Mouse (Mus musculus) neural tube, embryonic 14.5 days (tissue): Measurements from ENCODE around the gene Lrrc59. TPM values are rescaled to one million over a fixed set of nuclear protein-coding genes. Genes with fewer than 3 reads are reported as not detected.

Source experiments
- ATAC-seq: fragments of 200-750 bp; cut with Nextera tagmentation; 2 replicates; pipeline ENCODE4 v1.8.0; 2017; ENCODE audit warnings: low read depth, mild to moderate bottlenecking, moderate TSS enrichment, moderate library complexity
- H3K27ac ChIP-seq: fragments of 300-500 bp; sonication (generic); 2 replicates; pipeline ENCODE4 v1.5.1; 2014; ENCODE audit warnings: low read depth, mild to moderate bottlenecking, control low read depth, low read length, moderate library complexity, mixed read lengths
- H3K27me3 ChIP-seq: fragments of 300-500 bp; sonication (generic); 2 replicates; pipeline ENCODE4 v1.6.1; 2014; ENCODE audit warnings: low read length; ENCODE audit not compliant: control insufficient read depth, insufficient read depth
- H3K36me3 ChIP-seq: fragments of 300-500 bp; sonication (generic); 2 replicates; pipeline ENCODE4 v1.6.1; 2014; ENCODE audit warnings: low read length, mixed read lengths; ENCODE audit not compliant: control insufficient read depth, insufficient read depth
- H3K4me1 ChIP-seq: fragments of 300-500 bp; sonication (generic); 2 replicates; pipeline ENCODE4 v1.6.1; 2014; ENCODE audit warnings: low read length; ENCODE audit not compliant: control insufficient read depth, insufficient read depth
- H3K4me2 ChIP-seq: fragments of 300-500 bp; sonication (generic); 2 replicates; pipeline ENCODE4 v1.6.1; 2014; ENCODE audit warnings: mild to moderate bottlenecking, low read depth, low read length, control low read depth
- H3K4me3 ChIP-seq: fragments of 300-500 bp; sonication (generic); 2 replicates; pipeline ENCODE4 v1.5.1; 2014; ENCODE audit warnings: low read depth, low read length, control low read depth, mixed read lengths
- H3K9ac ChIP-seq: fragments of 300-500 bp; sonication (generic); replicated peaks from 2 replicates; pipeline ENCODE4 v1.6.1; 2014; ENCODE audit warnings: low read depth, mild to moderate bottlenecking, control low read depth, low read length, mixed read lengths
- H3K9me3 ChIP-seq: fragments of 300-500 bp; sonication (generic); 2 replicates; pipeline ENCODE4 v1.6.1; 2016; ENCODE audit warnings: low read length; ENCODE audit not compliant: control insufficient read depth
- WGBS: fragments of 180-500 bp; shearing (Covaris S2); extraction: QIAGEN DNeasy Blood & Tissue Kit; methylation state at CpG from one replicate; pipeline ENCODE4 v1.1.7; 2014; 5-methylcytosine and 5-hydroxymethylcytosine counted together
- polyA plus RNA-seq: library from polyadenylated mRNA; unstranded; fragments of >200 nt; fragmentation: Nextera tagmentation; extraction: Ambion mirVana; gene quantifications from 2 replicates; pipeline ENCODE4 v1.2.1, GENCODE M21; 2014

Gene Lrrc59
- polyA plus RNA-seq, result 116 and 159 TPM in 2 replicates

DNA sequence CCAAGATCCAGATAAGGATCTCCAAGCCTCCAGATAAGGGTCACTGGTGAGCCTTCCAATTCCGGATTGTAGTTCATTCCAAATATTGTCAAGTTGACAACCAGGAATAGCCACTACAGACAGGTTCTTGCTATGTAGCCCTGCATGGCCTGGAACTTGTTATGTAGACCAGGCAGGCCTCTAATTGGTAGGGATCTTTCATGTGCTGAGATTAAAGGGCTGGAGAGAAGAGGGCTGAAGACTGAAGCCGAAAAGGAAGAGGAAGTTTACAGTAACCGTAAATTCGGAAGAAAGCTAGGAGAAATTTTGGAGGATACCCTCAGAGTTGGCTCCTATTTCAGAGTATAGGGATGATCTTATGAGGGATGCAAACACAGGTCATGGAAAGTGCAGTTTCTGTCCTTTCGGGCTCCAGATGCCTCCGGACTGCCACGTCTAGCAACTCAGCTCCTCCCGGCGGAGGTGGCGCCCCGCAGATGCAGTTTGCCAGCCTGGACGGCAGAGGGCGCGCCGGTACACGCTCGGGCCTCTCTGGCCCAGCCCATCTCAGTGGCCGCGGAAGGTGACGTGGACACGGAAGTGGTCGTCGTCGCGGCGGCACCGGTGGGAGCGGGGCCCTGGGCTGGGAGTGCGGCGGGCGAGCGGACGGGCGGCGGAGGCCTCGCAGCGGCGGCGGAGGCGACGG, at the start of gene Lrrc59:
Lrrc59 (plus strand) TSS at position 569 of the 685 bp plus-strand sequence.
- peak within 1 kb of the TSS; percentile 84 for H3K9ac ChIP-seq
- no peaks in the 10 kb centered on the region for H3K9me3 ChIP-seq
- H3K4me1 ChIP-seq, result peaks cover 5% of the 10 kb centered on the region
- H3K27me3 ChIP-seq, result no peaks in the 10 kb centered on the region
- H3K27ac ChIP-seq, result peak within 1 kb of the TSS; percentile 58; the same call in 1 of the 2 replicates
- peaks cover 24% of the 10 kb centered on the region for H3K36me3 ChIP-seq
- 9% methylated on average over 28 of the region's 41 CpGs for WGBS
- peak within 1 kb of the TSS; percentile 76 for H3K4me2 ChIP-seq
- peak within 1 kb of the TSS; percentile 74 for H3K4me3 ChIP-seq
- ATAC-seq, result peak; percentile 97

- 92% methylated on average over 5 of the region's 5 CpGs for whole genome bisulfite sequencing
- no peak for ATAC-seq
- no peak overlapping the region for H3K27ac ChIP-seq
- H3K9ac ChIP-seq, result no peak overlapping the region
- H3K9me3 ChIP-seq, result no peaks in the 10 kb centered on the region
- H3K27me3 ChIP-seq, result no peaks in the 10 kb centered on the region
- no peaks in the 10 kb centered on the region for H3K36me3 ChIP-seq
- H3K4me2 ChIP-seq, result no peak overlapping the region
- no peaks in the 10 kb centered on the region for H3K4me1 ChIP-seq
- H3K4me3 ChIP-seq, result no peak overlapping the region
Observed at GRCm38 (mm10) chr11:94580111-94580740, 49.3 kb upstream of the Lrrc59 start.

GRCm38 (mm10) chr11:94585091-94585490, 44.5 kb upstream of the Lrrc59 start:
- WGBS, result 94% methylated on average over 9 of the region's 9 CpGs
- Histone ChIP-seq H3K4me1 (no peaks in the 10 kb centered on the region), H3K9me3 (no peaks in the 10 kb centered on the region), H3K4me2 (no peak overlapping the region), H3K4me3 (no peak overlapping the region), H3K27ac (no peak overlapping the region), H3K27me3 (no peaks in the 10 kb centered on the region), H3K9ac (no peak overlapping the region), H3K36me3 (no peaks in the 10 kb centered on the region)
- ATAC-seq, result no peak

DNA sequence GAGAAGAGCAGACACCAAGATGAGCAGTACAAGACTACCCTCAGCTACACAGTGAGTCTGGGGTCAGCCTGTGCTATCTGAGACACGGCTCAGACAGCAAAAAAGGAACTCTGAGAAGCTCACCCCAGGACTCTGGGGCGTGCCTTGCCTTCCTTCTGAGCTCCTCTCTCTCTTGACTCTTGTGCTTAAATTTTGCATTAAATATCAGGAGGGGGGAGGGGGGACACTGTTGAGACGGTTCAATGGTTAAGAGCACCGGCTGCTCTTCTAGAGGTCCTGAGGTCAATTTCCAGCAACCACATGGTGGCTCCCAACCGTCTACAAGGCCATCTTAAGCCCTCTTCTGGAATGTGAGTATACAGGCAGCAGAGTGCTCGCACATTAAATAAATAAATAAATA, 42.1 kb upstream of the Lrrc59 start:
- H3K27me3 ChIP-seq, result no peaks in the 10 kb centered on the region
- H3K4me1 ChIP-seq, result no peaks in the 10 kb centered on the region
- no peak overlapping the region for H3K9ac ChIP-seq
- H3K27ac ChIP-seq, result no peak overlapping the region
- H3K36me3 ChIP-seq, result no peaks in the 10 kb centered on the region
- H3K9me3 ChIP-seq, result no peaks in the 10 kb centered on the region
- no peak for ATAC-seq
- no peak overlapping the region for H3K4me3 ChIP-seq
- no peak overlapping the region for H3K4me2 ChIP-seq
- WGBS, result 78% methylated on average over 6 of the region's 6 CpGs

DNA sequence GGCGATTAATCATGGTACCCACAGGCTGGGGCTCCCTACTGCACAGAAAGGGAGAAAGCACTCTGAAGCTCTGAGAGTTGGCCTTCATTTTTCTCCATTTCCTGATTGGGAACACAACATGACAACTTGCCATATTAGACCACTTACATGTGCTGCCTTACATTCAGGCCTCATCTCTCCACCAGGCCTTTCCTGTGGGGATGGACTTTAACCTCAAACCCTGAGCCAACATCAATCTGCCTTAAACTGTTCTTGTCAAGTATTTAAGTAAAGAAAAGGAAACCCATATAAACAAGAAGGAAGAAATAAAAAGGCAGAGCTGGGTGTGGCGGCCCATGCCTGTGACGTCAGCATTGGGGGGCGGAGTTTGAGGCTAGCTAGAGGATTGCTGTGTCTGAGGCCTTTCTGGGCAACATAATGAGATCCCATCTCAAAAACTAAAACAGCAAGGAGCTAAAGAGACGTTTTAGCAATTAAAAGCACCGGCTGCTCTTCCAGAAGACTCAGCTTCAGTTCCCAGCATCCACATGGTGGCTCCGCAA, 33.2 kb upstream of the Lrrc59 start:
- H3K4me3 ChIP-seq, result no peak overlapping the region
- no peaks in the 10 kb centered on the region for H3K27me3 ChIP-seq
- no peaks in the 10 kb centered on the region for H3K4me1 ChIP-seq
- ATAC-seq, result no peak
- H3K9ac ChIP-seq, result no peak overlapping the region
- H3K4me2 ChIP-seq, result no peak overlapping the region
- WGBS, result 70% methylated on average over 7 of the region's 7 CpGs
- H3K9me3 ChIP-seq, result no peaks in the 10 kb centered on the region
- no peaks in the 10 kb centered on the region for H3K36me3 ChIP-seq
- H3K27ac ChIP-seq, result no peak overlapping the region

- H3K4me3 ChIP-seq, result no peak overlapping the region
- no peaks in the 10 kb centered on the region for H3K36me3 ChIP-seq
- H3K9me3 ChIP-seq, result no peaks in the 10 kb centered on the region
- H3K27ac ChIP-seq, result no peak overlapping the region
- no peak for ATAC-seq
- 0 out of 2 replicates have a peak, but pooled peaks cover 2% of the 10 kb centered on the region for H3K4me1 ChIP-seq
- no peak overlapping the region for H3K9ac ChIP-seq
- H3K27me3 ChIP-seq, result no peaks in the 10 kb centered on the region
- WGBS, result 61% methylated on average over 4 of the region's 4 CpGs
- H3K4me2 ChIP-seq, result no peak overlapping the region
Observed at GRCm38 (mm10) chr11:94597319-94597718, 32.2 kb upstream of the Lrrc59 start.

- Histone ChIP-seq H3K9me3 (no peaks in the 10 kb centered on the region), H3K9ac (no peak overlapping the region), H3K4me2 (no peak overlapping the region), H3K4me3 (no peak overlapping the region), H3K27ac (no peak overlapping the region), H3K27me3 (no peaks in the 10 kb centered on the region), H3K36me3 (no peaks in the 10 kb centered on the region), H3K4me1 (0 out of 2 replicates have a peak, but pooled peaks cover 2% of the 10 kb centered on the region)
- ATAC-seq, result no peak
- 86% methylated on average over 6 of the region's 6 CpGs for WGBS
Observed at GRCm38 (mm10) chr11:94598437-94599120, 31.0 kb upstream of the Lrrc59 start.

GRCm38 (mm10) chr11:94600447-94600846, 29.1 kb upstream of the Lrrc59 start:
- WGBS, result 92% methylated on average over 7 of the region's 7 CpGs
- no peaks in the 10 kb centered on the region for H3K36me3 ChIP-seq
- H3K4me3 ChIP-seq, result no peak overlapping the region
- ATAC-seq, result no peak
- H3K4me1 ChIP-seq, result 0 out of 2 replicates have a peak, but pooled peaks cover 2% of the 10 kb centered on the region
- no peaks in the 10 kb centered on the region for H3K27me3 ChIP-seq
- H3K9me3 ChIP-seq, result no peaks in the 10 kb centered on the region
- H3K4me2 ChIP-seq, result no peak overlapping the region
- no peak overlapping the region for H3K9ac ChIP-seq
- H3K27ac ChIP-seq, result no peak overlapping the region
